Mouse (Mus musculus) midbrain, embryonic 15.5 days (tissue): ENCODE measurements around the gene Dop1a. TPM values are rescaled to one million over a fixed set of nuclear protein-coding genes. Genes with fewer than 3 reads are reported as not detected.
A peak's percentile ranks its signal among the peaks of the same experiment; 100 is the strongest.

Experiments used
- ATAC-seq: fragments of 200-750 bp; cut with Nextera tagmentation; replicated peaks from 2 replicates; pipeline ENCODE4 v1.8.0; 2017; ENCODE audit warnings: moderate TSS enrichment
- H3K27ac ChIP-seq: fragments of 300-500 bp; sonication (generic); 2 replicates; pipeline ENCODE4 v1.5.1; 2015; ENCODE audit warnings: mild to moderate bottlenecking, inconsistent platforms
- H3K27me3 ChIP-seq: fragments of 300-500 bp; sonication (generic); replicated peaks from 2 replicates; pipeline ENCODE4 v1.6.1; 2015; ENCODE audit warnings: inconsistent platforms
- H3K36me3 ChIP-seq: fragments of 300-500 bp; sonication (generic); replicated peaks from 2 replicates; pipeline ENCODE4 v1.6.1; 2015; ENCODE audit warnings: inconsistent platforms
- H3K4me1 ChIP-seq: fragments of 300-500 bp; sonication (generic); 2 replicates; pipeline ENCODE4 v1.6.1; 2015; ENCODE audit warnings: inconsistent platforms
- H3K4me2 ChIP-seq: fragments of 300-500 bp; sonication (generic); 2 replicates; pipeline ENCODE4 v1.6.1; 2015; ENCODE audit warnings: inconsistent platforms, mild to moderate bottlenecking, moderate library complexity
- H3K4me3 ChIP-seq: fragments of 300-500 bp; sonication (generic); 2 replicates; pipeline ENCODE4 v1.5.1; 2015; ENCODE audit warnings: mild to moderate bottlenecking, inconsistent platforms
- H3K9ac ChIP-seq: fragments of 300-500 bp; sonication (generic); 2 replicates; pipeline ENCODE4 v1.6.1; 2015; ENCODE audit warnings: mild to moderate bottlenecking, inconsistent platforms
- H3K9me3 ChIP-seq: fragments of 300-500 bp; sonication (generic); 2 replicates; pipeline ENCODE4 v1.6.1; 2016; ENCODE audit warnings: inconsistent platforms
- WGBS: fragments of 180-500 bp; shearing (Covaris S2); methylation state at CpG from one replicate; pipeline ENCODE4 v1.1.7; 2015; ENCODE audit warnings: mixed read lengths; 5-methylcytosine and 5-hydroxymethylcytosine counted together
- polyA plus RNA-seq: library from polyadenylated mRNA; unstranded; fragments of >200 nt; fragmentation: Nextera tagmentation; extraction: Ambion mirVana; gene quantifications from 2 replicates; pipeline ENCODE4 v1.2.1, GENCODE M21; 2015

Gene Dop1a
- polyA plus RNA-seq: 38.9 and 44.5 TPM in 2 replicates

DNA sequence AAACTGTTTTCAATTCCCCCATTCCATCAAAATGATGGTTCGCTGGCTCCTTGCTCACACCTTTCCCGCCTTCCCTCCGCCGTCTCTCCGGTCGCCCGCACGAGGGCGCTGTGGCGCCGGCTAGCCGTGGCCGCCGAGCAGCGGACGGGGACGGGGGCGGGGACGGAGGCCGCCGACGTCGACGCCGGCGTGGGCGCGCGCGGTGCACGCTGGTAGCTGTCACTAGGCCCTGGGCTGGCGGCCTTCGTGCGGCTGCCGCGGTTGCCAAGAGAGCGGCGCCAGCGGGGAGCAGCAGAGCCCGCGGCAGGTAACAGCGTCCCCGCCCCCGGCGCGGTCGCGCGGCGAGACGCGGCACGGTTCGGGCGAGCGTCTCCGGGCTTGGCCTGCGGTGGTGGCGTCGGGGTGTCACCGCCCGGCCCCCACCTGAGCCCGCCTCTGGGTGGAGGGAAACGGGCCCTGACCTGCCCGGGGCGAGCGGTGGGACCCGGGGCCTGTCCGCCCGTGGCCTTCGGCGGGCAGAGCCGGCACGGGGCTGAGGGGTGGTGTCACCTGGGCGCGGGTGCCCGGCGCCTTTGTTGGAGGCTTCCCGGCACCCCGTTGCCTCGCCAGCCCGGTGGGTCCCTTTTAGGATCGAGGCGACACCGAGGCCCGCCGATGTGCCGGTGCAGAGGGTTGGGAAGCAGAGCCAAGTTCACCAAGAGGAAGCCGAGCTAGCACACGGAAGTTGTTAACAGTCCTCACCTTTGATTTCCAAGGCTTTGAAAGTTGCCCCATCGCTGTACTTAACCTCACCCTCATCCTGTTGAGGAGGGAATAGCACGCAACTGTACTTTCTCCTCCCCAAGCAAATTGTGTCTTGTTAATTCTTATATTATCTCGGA is at the start of gene Dop1a:
Dop1a (plus strand) TSS at position 165 of the 881 bp plus-strand sequence.
- Histone ChIP-seq H3K36me3 (no peaks in the 10 kb centered on the region), H3K9ac (peak within 1 kb of the TSS; percentile 97), H3K27ac (peak within 1 kb of the TSS; percentile 87), H3K4me3 (peak within 1 kb of the TSS; percentile 98), H3K27me3 (peaks cover 5% of the 10 kb centered on the region; the same call in 1 of the 2 replicates), H3K9me3 (no peaks in the 10 kb centered on the region), H3K4me2 (peak within 1 kb of the TSS; percentile 60), H3K4me1 (peaks cover 31% of the 10 kb centered on the region)
- peak; percentile 94 for ATAC-seq
- WGBS: 1% methylated on average over 93 of the region's 93 CpGs

DNA sequence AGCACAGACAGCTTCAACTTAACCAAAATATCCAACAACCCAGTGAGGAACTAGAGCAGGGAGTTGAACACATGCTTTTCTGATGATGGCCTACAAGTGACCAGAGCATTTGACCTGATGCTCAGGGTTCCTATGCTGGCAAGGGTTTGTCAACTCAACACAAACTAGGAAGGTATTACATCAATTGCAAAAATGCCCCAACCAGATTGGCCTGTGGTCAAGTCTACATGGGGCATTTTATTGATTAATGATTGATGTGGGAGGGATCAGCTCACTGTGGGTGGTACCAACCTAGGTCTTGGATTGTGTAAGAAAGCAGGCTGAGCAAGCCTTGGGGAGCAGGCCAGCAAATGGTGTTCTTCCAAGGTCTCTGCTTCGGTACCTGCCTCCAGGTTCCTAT is 49.0 kb upstream of the Dop1a start:
- 96% methylated on average over 1 of the region's 1 CpGs for WGBS
- H3K4me3 ChIP-seq: no peak overlapping the region
- no peaks in the 10 kb centered on the region for H3K4me1 ChIP-seq
- no peaks in the 10 kb centered on the region for H3K27me3 ChIP-seq
- H3K27ac ChIP-seq: no peak overlapping the region
- H3K9me3 ChIP-seq: no peaks in the 10 kb centered on the region
- H3K36me3 ChIP-seq: no peaks in the 10 kb centered on the region
- H3K4me2 ChIP-seq: no peak overlapping the region
- no peak overlapping the region for H3K9ac ChIP-seq
- no peak for ATAC-seq

DNA sequence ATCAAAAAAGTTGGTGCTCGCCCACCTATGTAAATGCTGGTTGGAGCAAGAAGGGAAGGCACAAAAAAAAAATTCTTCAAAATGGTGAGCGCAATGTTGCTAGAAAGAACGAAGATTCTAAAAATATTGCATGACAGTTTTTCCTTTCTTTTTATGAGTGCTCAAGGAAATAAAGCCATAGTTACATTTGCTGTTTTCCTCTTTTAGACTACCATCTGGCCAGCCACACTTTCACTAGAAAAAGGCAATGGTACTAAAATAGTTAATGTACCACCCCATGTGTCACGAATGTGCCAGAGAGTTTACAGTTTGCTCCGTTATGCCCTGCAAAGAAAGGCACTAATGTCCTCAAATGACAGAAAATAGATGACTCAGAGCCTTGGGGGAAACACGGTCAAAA is 47.6 kb upstream of the Dop1a start:
- WGBS: 94% methylated on average over 6 of the region's 6 CpGs

GRCm38 (mm10) chr9:86423331-86423730 is 43.6 kb upstream of the Dop1a start:
- Histone ChIP-seq H3K27me3 (no peaks in the 10 kb centered on the region), H3K36me3 (no peaks in the 10 kb centered on the region), H3K9me3 (no peaks in the 10 kb centered on the region), H3K4me3 (no peak overlapping the region), H3K9ac (no peak overlapping the region), H3K4me2 (no peak overlapping the region), H3K4me1 (no peaks in the 10 kb centered on the region), H3K27ac (no peak overlapping the region)
- no peak for ATAC-seq
- 90% methylated on average over 4 of the region's 4 CpGs for WGBS

More for the DNA sequence above, 47.6 kb upstream of the Dop1a start:
- no peak overlapping the region for H3K27ac ChIP-seq
- H3K27me3 ChIP-seq: no peaks in the 10 kb centered on the region
- no peaks in the 10 kb centered on the region for H3K4me1 ChIP-seq
- no peak overlapping the region for H3K9ac ChIP-seq
- H3K9me3 ChIP-seq: no peaks in the 10 kb centered on the region
- H3K4me2 ChIP-seq: no peak overlapping the region
- no peak overlapping the region for H3K4me3 ChIP-seq
- no peak for ATAC-seq
- H3K36me3 ChIP-seq: no peaks in the 10 kb centered on the region

DNA sequence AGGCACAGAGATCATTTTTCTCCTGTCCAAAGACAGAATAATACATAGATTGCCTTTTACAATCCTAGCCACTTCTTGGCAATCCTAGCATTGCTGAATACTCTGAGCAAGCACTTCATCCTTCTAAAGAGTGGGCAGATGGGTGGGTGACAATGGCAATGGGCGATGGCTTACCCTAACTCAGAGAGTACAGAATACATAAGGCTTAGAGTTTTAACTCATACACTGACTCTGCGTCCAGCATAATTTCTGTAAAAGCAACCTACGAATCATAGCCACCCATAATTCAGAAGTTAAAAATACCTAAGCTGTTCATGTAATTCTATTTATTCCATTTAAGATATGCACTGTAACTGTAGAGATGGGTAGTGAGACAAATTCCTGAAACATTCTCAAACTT is 31.4 kb upstream of the Dop1a start:
- 93% methylated on average over 3 of the region's 3 CpGs for WGBS
- no peak overlapping the region for H3K4me2 ChIP-seq
- H3K27me3 ChIP-seq: no peaks in the 10 kb centered on the region
- no peaks in the 10 kb centered on the region for H3K36me3 ChIP-seq
- H3K27ac ChIP-seq: no peak overlapping the region
- ATAC-seq: no peak
- no peak overlapping the region for H3K9ac ChIP-seq
- 0 out of 2 replicates have a peak, but pooled peaks cover 4% of the 10 kb centered on the region for H3K4me1 ChIP-seq
- no peaks in the 10 kb centered on the region for H3K9me3 ChIP-seq
- no peak overlapping the region for H3K4me3 ChIP-seq

GRCm38 (mm10) chr9:86436608-86437007 is 30.3 kb upstream of the Dop1a start:
- Histone ChIP-seq H3K4me2 (no peak overlapping the region), H3K4me1 (0 out of 2 replicates have a peak, but pooled peaks cover 4% of the 10 kb centered on the region), H3K4me3 (no peak overlapping the region), H3K27ac (no peak overlapping the region), H3K9me3 (no peaks in the 10 kb centered on the region), H3K27me3 (no peaks in the 10 kb centered on the region), H3K9ac (no peak overlapping the region), H3K36me3 (no peaks in the 10 kb centered on the region)
- 91% methylated on average over 8 of the region's 8 CpGs for WGBS
- ATAC-seq: no peak

DNA sequence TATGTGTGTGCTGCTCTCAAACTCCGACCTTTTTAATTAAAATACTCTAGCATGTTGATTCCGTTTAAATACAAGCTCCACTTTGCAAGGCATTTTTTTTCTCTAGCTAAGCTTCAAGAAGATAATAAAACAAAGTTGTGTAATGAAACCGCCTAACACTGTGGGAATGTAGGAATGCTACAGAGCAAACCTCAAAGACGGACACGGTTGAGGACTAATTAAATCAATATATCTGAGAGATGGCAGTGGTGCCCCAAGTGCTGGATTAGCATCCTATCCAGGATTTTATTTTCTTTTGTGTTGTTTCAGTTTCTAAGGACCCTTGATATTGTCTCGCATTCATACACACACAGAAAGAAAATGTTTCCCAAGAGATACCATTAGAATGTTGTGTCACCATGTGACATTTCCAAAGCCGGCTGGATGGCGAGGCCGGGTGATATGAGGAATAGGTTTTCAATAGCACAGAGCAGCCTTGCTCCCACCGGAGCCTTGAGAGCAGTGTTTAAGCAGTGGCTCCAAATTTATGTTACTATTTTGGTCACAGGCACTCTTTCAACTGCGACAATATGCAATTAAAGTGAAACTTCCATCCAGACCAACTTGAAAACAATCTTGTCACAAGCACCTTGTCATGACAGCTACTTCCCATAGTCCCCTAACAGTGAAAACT is 28.5 kb upstream of the Dop1a start:
- Histone ChIP-seq H3K9ac (no peak overlapping the region), H3K9me3 (no peaks in the 10 kb centered on the region), H3K27me3 (no peaks in the 10 kb centered on the region), H3K4me2 (no peak overlapping the region), H3K4me1 (0 out of 2 replicates have a peak, but pooled peaks cover 4% of the 10 kb centered on the region), H3K27ac (no peak overlapping the region), H3K36me3 (no peaks in the 10 kb centered on the region), H3K4me3 (no peak overlapping the region)
- WGBS: 30% methylated on average over 11 of the region's 11 CpGs
- ATAC-seq: peak; percentile 58; the same call in 1 of the 2 replicates

DNA sequence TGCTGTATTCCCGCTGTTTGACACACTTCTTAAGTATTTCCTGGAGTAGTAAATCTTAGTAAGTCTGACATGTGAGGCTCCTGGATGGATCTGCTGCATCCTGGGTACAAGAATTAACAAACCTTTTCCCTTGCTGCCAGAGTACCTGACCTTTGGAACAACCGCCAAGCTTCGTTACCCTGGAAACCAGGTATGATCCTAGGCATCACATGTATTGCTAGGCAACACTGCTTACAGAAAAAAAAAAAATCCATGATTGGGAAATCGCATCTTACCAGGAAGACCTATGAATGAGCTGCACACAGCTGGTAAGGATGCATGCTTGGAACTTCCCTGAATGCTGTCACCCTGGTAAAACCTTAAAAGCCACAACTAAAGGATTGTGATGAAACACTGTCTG is 24.7 kb upstream of the Dop1a start:
- no peaks in the 10 kb centered on the region for H3K36me3 ChIP-seq
- H3K27ac ChIP-seq: 0 out of 2 replicates have a peak overlapping the region, but pooled peaks have one; percentile 31
- 0 out of 2 replicates have a peak, but pooled peaks cover 4% of the 10 kb centered on the region for H3K4me1 ChIP-seq
- H3K4me2 ChIP-seq: no peak overlapping the region
- no peak overlapping the region for H3K4me3 ChIP-seq
- 72% methylated on average over 4 of the region's 4 CpGs for WGBS
- ATAC-seq: peak; percentile 77
- no peak overlapping the region for H3K9ac ChIP-seq
- no peaks in the 10 kb centered on the region for H3K9me3 ChIP-seq
- no peaks in the 10 kb centered on the region for H3K27me3 ChIP-seq

GRCm38 (mm10) chr9:86446847-86447246 is 20.1 kb upstream of the Dop1a start:
- ATAC-seq: no peak
- no peaks in the 10 kb centered on the region for H3K9me3 ChIP-seq
- H3K4me2 ChIP-seq: no peak overlapping the region
- no peak overlapping the region for H3K9ac ChIP-seq
- no peak overlapping the region for H3K4me3 ChIP-seq
- no peaks in the 10 kb centered on the region; the same call in 1 of the 2 replicates for H3K27me3 ChIP-seq
- H3K27ac ChIP-seq: no peak overlapping the region
- H3K36me3 ChIP-seq: no peaks in the 10 kb centered on the region
- H3K4me1 ChIP-seq: peaks cover 12% of the 10 kb centered on the region
- WGBS: 87% methylated on average over 7 of the region's 7 CpGs

GRCm38 (mm10) chr9:86447431-86447830 is 19.5 kb upstream of the Dop1a start:
- Histone ChIP-seq H3K27ac (no peak overlapping the region), H3K9ac (no peak overlapping the region), H3K36me3 (no peaks in the 10 kb centered on the region), H3K4me1 (peaks cover 12% of the 10 kb centered on the region), H3K27me3 (no peaks in the 10 kb centered on the region; the same call in 1 of the 2 replicates), H3K4me3 (no peak overlapping the region), H3K9me3 (no peaks in the 10 kb centered on the region), H3K4me2 (no peak overlapping the region)
- 93% methylated on average over 8 of the region's 8 CpGs for WGBS
- no peak for ATAC-seq

GRCm38 (mm10) chr9:86449581-86449980 is 17.4 kb upstream of the Dop1a start:
- WGBS: 5% methylated on average over 11 of the region's 11 CpGs
- H3K9me3 ChIP-seq: no peaks in the 10 kb centered on the region
- H3K27ac ChIP-seq: no peak overlapping the region
- H3K4me1 ChIP-seq: peaks cover 12% of the 10 kb centered on the region
- no peak overlapping the region for H3K4me3 ChIP-seq
- no peaks in the 10 kb centered on the region; the same call in 1 of the 2 replicates for H3K27me3 ChIP-seq
- no peaks in the 10 kb centered on the region for H3K36me3 ChIP-seq
- no peak overlapping the region for H3K9ac ChIP-seq
- ATAC-seq: peak; percentile 73
- peak overlapping the region; percentile 35 for H3K4me2 ChIP-seq

GRCm38 (mm10) chr9:86451094-86451493 is 15.9 kb upstream of the Dop1a start:
- ATAC-seq: peak; percentile 43; the same call in 1 of the 2 replicates
- Histone ChIP-seq H3K4me2 (no peak overlapping the region), H3K9ac (no peak overlapping the region), H3K36me3 (no peaks in the 10 kb centered on the region), H3K27me3 (no peaks in the 10 kb centered on the region; the same call in 1 of the 2 replicates), H3K9me3 (no peaks in the 10 kb centered on the region), H3K4me3 (no peak overlapping the region), H3K4me1 (peaks cover 12% of the 10 kb centered on the region), H3K27ac (no peak overlapping the region)
- 35% methylated on average over 6 of the region's 6 CpGs for WGBS
